Mouse (Mus musculus): ENCODE data around the gene Foxp1. TPM values are rescaled to one million over a fixed set of nuclear protein-coding genes. Genes with fewer than 3 reads are reported as not detected.

Gene Foxp1
- total RNA-seq, 4 experiments from 2014 or later, result 90.9 to 101 (median 95.2) TPM

- peak; percentile 89 to 90 for DNase-seq (ENCODE audit: low spot score in 2 of 2)
These were observed 37.2 kb downstream of the Foxp1 start for GRCm38 (mm10) chr6:99485217-99485883.

DNA sequence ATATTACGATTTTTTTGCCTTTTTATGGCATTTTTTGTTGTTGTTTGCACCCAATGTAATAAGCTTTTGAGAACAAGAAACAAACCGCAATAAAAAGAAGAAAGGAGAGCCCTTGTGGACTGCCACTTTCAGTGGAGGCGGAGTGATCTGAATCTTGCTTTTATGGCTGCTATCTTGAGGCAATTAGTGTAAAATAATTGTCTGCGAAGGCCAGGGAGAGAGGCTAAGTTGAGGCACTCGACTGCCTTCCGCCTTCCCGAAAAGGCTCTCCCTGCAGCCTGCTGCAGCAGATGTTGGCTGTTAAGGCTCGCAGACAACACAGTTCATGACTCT is 37.7 kb downstream of the Foxp1 start:
- DNase-seq (ENCODE audit: low spot score in 2 of 2), result no peak

GRCm38 (mm10) chr6:99484197-99484725 is 38.3 kb downstream of the Foxp1 start:
- DNase-seq (ENCODE audit: low spot score in 2 of 2), result no peak

- DNase-seq (ENCODE audit: low spot score in 2 of 2), result no peak
These were observed 39.0 kb downstream of the Foxp1 start for GRCm38 (mm10) chr6:99483556-99483955.

GRCm38 (mm10) chr6:99481568-99481967 is 41.0 kb downstream of the Foxp1 start:
- no peak for DNase-seq (ENCODE audit: low spot score in 2 of 2)

GRCm38 (mm10) chr6:99478873-99479650 is 43.5 kb downstream of the Foxp1 start:
- no peak for DNase-seq (ENCODE audit: low spot score in 2 of 2)

DNA sequence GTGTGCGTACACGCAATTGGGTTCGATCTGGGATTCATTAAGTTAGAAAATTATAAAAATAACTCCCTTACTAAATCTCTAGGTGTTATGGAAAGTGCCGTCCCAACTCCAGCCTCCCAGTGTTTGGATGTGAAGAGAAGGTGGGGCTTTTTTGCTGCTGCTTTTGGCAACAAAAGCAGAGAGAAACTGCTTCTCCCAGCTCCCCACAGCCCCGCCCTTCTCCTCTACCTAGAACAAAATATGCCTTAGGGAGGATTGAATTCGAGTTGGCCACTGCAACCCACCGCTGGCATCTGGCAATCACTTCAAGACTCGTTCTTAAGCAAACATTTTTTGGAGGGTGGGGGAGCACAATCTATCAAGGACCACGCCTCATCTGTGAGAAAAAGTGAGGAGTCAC is 47.5 kb downstream of the Foxp1 start:
- DNase-seq (ENCODE audit: low spot score in 2 of 2), result no peak

DNA sequence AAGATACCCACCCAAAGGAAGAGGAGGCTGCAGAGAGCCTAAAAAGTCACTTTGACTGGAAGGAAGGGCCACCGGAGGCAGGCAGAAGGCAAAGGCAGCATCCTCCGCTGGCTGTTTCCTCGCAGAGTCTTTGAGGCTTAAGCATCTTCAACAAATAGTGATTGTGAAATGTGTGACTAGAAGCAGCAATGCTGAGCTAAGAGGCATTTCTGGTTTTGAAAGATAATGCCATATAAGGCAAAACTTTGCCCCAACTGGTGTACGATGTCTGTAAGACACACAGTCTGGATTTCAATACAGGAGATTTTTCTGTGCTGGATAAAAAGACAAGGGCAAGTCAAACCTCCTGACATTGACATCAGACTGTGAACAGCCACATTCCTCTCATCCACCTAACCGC is 51.6 kb downstream of the Foxp1 start:
- DNase-seq (ENCODE audit: low spot score in 2 of 2), result no peak

DNA sequence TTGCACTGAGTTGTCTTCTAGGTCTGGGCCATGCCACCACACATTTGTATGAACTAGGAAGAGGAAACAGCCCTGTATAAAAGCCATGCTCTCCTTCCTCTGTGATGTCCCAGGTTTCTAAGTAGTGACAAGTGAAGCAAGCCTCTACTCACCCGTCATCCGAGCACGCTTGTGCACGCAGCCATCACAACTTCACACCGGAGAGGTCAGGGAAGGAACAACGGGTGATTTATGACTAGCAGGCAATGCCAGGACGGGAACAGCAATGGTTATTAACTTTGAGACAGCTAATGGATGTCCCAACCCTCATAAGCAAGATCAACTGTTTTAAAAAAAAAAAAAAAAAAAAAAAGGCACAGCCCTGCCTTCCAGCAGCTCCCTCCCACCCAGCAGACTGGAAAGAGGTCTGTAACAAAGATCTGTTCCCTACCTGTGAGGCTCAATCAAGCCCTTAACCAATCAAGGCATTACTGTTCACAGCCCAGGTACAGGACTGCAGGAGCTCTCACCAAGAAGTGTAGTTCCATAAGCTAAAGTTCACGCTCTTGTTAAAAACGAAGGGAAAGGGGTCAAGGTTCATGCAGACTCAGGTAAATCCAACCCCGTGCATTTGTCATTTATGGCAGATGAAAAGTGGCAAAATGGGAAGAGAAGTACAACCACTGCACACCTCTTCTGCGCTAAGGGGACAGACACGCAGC is 53.2 kb downstream of the Foxp1 start:
- DNase-seq (ENCODE audit: low spot score in 2 of 2), result no peak

DNA sequence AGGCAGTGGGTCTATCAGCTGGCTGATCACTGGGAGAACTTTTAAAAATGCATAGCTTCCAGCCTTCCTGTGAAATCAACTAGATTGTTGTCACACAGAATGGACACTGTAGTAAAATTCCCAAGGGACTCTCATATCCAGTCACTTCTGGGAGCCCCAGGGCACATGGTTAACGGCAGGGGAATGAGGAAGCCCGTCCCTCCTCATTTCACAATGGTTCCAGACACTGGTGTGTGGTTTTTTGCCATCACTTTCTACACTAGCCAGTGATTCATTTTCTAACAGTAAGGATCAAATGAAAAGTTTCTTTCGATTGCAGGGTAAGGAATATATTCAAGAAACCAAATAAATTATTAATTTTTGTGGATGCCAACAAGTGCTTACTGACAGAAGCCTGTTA is 54.7 kb downstream of the Foxp1 start:
- no peak for DNase-seq (ENCODE audit: low spot score in 2 of 2)

GRCm38 (mm10) chr6:99467109-99467508 is 55.4 kb downstream of the Foxp1 start:
- no peak for DNase-seq (ENCODE audit: low spot score in 2 of 2)

DNA sequence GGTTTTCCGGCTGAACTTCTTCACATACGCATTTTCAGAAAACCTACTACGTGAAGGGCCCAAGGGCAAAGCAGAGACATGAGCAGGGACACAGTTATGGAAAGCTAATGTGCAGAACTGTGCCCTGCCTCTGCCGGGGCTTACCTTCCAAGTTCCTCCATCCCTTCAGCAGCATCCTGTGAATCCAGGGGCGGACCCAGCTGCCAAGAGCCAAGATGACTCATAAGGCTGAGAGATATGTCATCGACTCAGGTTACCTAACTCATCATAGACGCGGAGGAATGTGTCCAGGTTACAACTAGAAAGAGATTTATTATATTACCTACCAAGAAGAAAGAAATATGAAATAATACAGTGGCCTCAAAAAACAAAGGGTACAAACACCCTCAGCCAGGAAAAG is 56.2 kb downstream of the Foxp1 start:
- no peak for DNase-seq (ENCODE audit: low spot score in 2 of 2)

GRCm38 (mm10) chr6:99464449-99464848 is 58.1 kb downstream of the Foxp1 start:
- DNase-seq (ENCODE audit: low spot score in 2 of 2), result no peak

GRCm38 (mm10) chr6:99463906-99464305 is 58.6 kb downstream of the Foxp1 start:
- DNase-seq (ENCODE audit: low spot score in 2 of 2), result no peak

GRCm38 (mm10) chr6:99458775-99459174 is 63.7 kb downstream of the Foxp1 start:
- DNase-seq (ENCODE audit: low spot score in 2 of 2), result no peak

- DNase-seq (ENCODE audit: low spot score in 2 of 2), result no peak
These were observed 68.6 kb downstream of the Foxp1 start for GRCm38 (mm10) chr6:99453763-99454520.

DNA sequence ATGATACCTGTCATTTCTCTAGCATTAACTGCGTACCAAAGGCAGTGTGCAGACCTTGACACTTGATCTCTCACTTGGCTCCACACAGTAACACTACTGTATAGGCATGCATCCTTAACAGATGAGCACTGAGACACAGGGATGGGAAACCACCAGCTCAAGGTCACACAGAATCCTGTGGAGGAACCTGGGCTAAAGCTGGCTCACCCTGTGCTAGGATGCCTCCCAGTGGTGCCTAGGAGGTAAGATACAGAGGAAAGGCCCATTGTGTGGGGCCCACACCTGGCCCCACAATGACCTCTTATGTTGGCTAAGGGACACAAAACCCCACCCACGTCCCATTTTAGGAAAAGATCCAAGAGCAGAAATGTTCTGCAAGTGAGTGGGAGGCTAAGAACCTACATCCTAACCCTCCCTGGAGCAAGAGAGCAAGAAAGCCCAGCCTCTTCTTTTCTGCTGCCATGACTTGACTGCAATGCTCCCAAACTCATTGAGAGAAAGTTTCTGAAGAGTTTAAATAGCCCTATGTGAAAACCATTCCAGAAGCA is 69.8 kb downstream of the Foxp1 start:
- no peak for DNase-seq (ENCODE audit: low spot score in 2 of 2)

DNA sequence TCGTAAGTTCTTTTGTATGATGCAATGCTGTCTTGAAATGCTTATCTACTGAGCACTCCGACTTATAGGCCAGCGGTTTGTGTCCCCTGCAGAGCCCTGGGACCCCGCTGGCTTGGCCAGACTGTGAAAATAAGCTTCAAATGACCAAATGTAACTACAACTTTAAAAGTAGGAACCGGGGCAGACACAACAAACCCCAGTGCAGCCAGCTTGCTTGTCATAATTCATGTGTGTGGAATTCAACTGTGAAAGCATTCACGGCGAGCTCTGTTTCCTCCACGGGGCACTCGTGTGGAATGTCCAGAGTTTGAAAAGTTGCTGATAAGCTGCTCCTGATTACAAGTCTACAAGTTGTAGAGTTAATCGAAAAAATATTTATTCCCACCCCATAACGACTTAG is 71.0 kb downstream of the Foxp1 start:
- no peak for DNase-seq (ENCODE audit: low spot score in 2 of 2)

GRCm38 (mm10) chr6:99447447-99447846 is 75.1 kb downstream of the Foxp1 start:
- no peak for DNase-seq (ENCODE audit: low spot score in 2 of 2)

GRCm38 (mm10) chr6:99446801-99447415 is 75.6 kb downstream of the Foxp1 start:
- DNase-seq (ENCODE audit: low spot score in 2 of 2), result no peak

DNA sequence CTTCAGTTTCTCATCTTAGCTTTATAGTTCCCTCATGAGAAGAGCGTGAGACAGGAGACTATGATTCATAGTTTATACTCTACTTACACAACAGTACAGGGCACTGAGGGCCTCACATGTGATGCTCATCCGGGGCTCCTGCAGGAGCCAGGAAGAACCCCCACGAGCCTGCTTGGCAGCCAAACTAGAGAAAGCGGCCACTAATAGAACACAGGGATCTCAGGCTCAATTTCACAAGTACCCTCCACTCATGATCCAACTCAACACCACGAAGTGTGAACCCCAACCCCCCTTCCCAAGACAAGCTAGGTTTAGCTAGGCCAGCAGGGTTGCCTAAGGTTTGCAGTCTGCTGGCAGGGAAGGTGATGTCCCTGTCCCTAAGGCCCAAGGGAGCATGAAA is 79.1 kb downstream of the Foxp1 start:
- DNase-seq (ENCODE audit: low spot score in 2 of 2), result no peak
